Mouse (Mus musculus) thymus, postnatal 0 days (tissue): ENCODE results near the gene Pigt. TPM values are rescaled to one million over a fixed set of nuclear protein-coding genes. Genes with fewer than 3 reads are reported as not detected.

Experiments used
- polyA plus RNA-seq: library from polyadenylated mRNA; unstranded; fragments of >200 nt; fragmentation: Nextera tagmentation; extraction: Ambion mirVana; gene quantifications from 2 replicates; pipeline ENCODE4 v1.2.1, GENCODE M21; 2015

Pigt gene
- polyA plus RNA-seq, 1 experiment from 2014 or later: 47.2 TPM

Other genes starting within 250 kb of the Pigt start
- 0.10 TPM in 1 of 2 replicates, not detected in the other for gene Svs3b, start 240.9 kb upstream of the Pigt start, polyA plus RNA-seq
- gene Svs4, start 219.1 kb upstream of the Pigt start, polyA plus RNA-seq: 0.54 TPM in 1 of 2 replicates, not detected in the other
- gene Svs3a, start 208.3 kb upstream of the Pigt start, polyA plus RNA-seq: not detected in 2 replicates
- gene Svs6, start 180.8 kb upstream of the Pigt start, polyA plus RNA-seq: not detected in 2 replicates
- gene Svs5, start 164.8 kb upstream of the Pigt start, polyA plus RNA-seq: not detected in 2 replicates
- gene Slpi, start 108.4 kb upstream of the Pigt start, polyA plus RNA-seq: 9.8 and 10.6 TPM in 2 replicates
- not detected in 2 replicates for gene Rbpjl, start 94.4 kb upstream of the Pigt start, polyA plus RNA-seq
- gene Matn4, start 92.4 kb upstream of the Pigt start, polyA plus RNA-seq: 0.08 and 0.12 TPM in 2 replicates
- 28.7 and 40.4 TPM in 2 replicates for gene Sdc4, start 53.6 kb upstream of the Pigt start, polyA plus RNA-seq
- gene Sys1, start 40.6 kb upstream of the Pigt start, polyA plus RNA-seq: 77.2 and 83.7 TPM in 2 replicates
- gene Gm20458, start 36.6 kb upstream of the Pigt start, polyA plus RNA-seq: 19.4 and 21.5 TPM in 2 replicates
- gene Trp53tg5, start 23.8 kb upstream of the Pigt start, polyA plus RNA-seq: not detected in 2 replicates
- gene Dbndd2, start 11.4 kb upstream of the Pigt start, polyA plus RNA-seq: 12.6 and 15.3 TPM in 2 replicates
- 51.3 and 53.4 TPM in 2 replicates for gene Wfdc2, start 64.9 kb downstream of the Pigt start, polyA plus RNA-seq
- not detected in 2 replicates for gene Spint3, start 75.9 kb downstream of the Pigt start, polyA plus RNA-seq
- not detected in 2 replicates for gene Wfdc6a, start 87.9 kb downstream of the Pigt start, polyA plus RNA-seq
- not detected in 2 replicates for gene Eppin, start 96.1 kb downstream of the Pigt start, polyA plus RNA-seq
- gene Wfdc6b, start 116.0 kb downstream of the Pigt start, polyA plus RNA-seq: not detected in 2 replicates
- not detected in 2 replicates for gene Wfdc8, start 116.1 kb downstream of the Pigt start, polyA plus RNA-seq
- gene Wfdc16, start 141.3 kb downstream of the Pigt start, polyA plus RNA-seq: not detected in 2 replicates
- 0.42 TPM in 1 of 2 replicates, not detected in the other for gene Wfdc10, start 158.5 kb downstream of the Pigt start, polyA plus RNA-seq
- not detected in 2 replicates for gene Wfdc9, start 159.1 kb downstream of the Pigt start, polyA plus RNA-seq
- gene Wfdc11, start 176.6 kb downstream of the Pigt start, polyA plus RNA-seq: not detected in 2 replicates
- gene Wfdc13, start 187.6 kb downstream of the Pigt start, polyA plus RNA-seq: not detected in 2 replicates
- not detected in 2 replicates for gene Spint4, start 201.0 kb downstream of the Pigt start, polyA plus RNA-seq
- gene Spint5, start 217.8 kb downstream of the Pigt start, polyA plus RNA-seq: not detected in 2 replicates
- 0.49 and 0.56 TPM in 2 replicates for gene Wfdc3, start 248.4 kb downstream of the Pigt start, polyA plus RNA-seq
- 70.4 and 85.2 TPM in 2 replicates for gene Dnttip1, start 248.5 kb downstream of the Pigt start, polyA plus RNA-seq